Comparison of ENCODE assay signal across 10 mouse cellular contexts in the genomic region with DNA sequence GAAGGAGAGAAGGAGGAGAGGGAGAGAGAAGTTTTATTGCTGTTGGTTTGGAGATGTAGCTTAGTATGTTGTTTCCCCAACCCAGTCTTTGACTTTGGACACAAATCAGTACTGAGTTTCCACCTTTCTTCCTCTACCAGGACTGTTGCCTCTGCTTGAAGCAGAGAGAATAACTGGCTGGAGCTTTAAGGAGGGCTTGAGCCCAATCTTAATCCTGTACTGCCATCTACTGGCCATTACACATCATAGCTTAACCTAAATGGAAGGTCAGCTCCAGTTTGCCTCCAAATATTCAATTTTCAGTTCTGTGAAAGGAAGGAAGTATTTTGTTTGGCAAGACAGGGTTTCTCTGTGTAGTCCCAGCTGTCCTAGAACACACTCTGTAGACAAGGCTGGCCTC. TPM values are rescaled to one million over a fixed set of nuclear protein-coding genes. Genes with fewer than 3 reads are reported as not detected.
DNase-seq lines count a peak whose midpoint lies in the region; ATAC-seq and TF ChIP-seq lines count a peak whose summit lies in the region.
"Had no signal": no experiment of that assay in that cellular context is flagged by ENCODE, and none has a peak within 500 bp of the region (broad histone marks: within the 10 kb centered on the region; RNA-seq: fewer than 3 reads in every experiment).

No protein-coding gene starts in this region.

- no peak for TF ChIP-seq POLR2A in brain, embryonic 14.5 days (IDR thresholded peaks at IDR 0.05; ENCODE audit: borderline replicate concordance, extremely low read depth, insufficient read depth, insufficient read length, poor library complexity, severe bottlenecking)

- H3K36me3 ChIP-seq in hindbrain, embryonic 12.5 days, result no peaks in the 10 kb centered on the region
- H3K36me3 ChIP-seq in midbrain, embryonic 14.5 days (ENCODE audit: control insufficient read depth, insufficient read depth, low read length), result no peaks in the 10 kb centered on the region
- H3K36me3 ChIP-seq: embryonic facial prominence, embryonic 13.5 days had no signal

- peak; percentile 73 for ATAC-seq in CD4-positive, CD25-positive, alpha-beta regulatory T cell, adult 4 months
- peak; percentile 39; the same call in 1 of the 2 replicates for ATAC-seq in hindbrain, embryonic 12.5 days (ENCODE audit: low FRiP score)
- ATAC-seq in midbrain, embryonic 14.5 days (ENCODE audit: low FRiP score, low TSS enrichment), result no peak

- intact Hi-C loops in heart, postnatal 10 days (cut with DNase I), result loop anchor here (1.0 to 10.0 kb wide), 5 partner anchors 92 to 645 kb away; no protein-coding TSS in a partner anchor
- intact Hi-C loops in heart, postnatal 25 days (cut with DNase I), result loop anchor here (1.0 to 10.0 kb wide), 7 partner anchors 92 to 645 kb away; no protein-coding TSS in a partner anchor

- peaks cover 87% of the 10 kb centered on the region for H3K27me3 ChIP-seq in hindbrain, embryonic 12.5 days
- H3K27me3 ChIP-seq in midbrain, embryonic 14.5 days (ENCODE audit: control insufficient read depth, insufficient read depth, low read length), result peaks cover 74% of the 10 kb centered on the region

- DNase-seq in heart, postnatal 10 days, result peak; percentile 41 to 46
- DNase-seq in heart, postnatal 25 days (ENCODE audit: low spot score), result no peak
- DNase-seq in brain, embryonic 14.5 days (ENCODE audit: low read depth), result peak; percentile 91
- DNase-seq in midbrain, embryonic 14.5 days, result peak; percentile 93
- no peak for DNase-seq in urinary bladder, postnatal 14 days (ENCODE audit: low spot score)
- DNase-seq in testis, postnatal 14 days (ENCODE audit: low spot score), result no peak

- TF ChIP-seq CTCF in brain, embryonic 14.5 days (IDR thresholded peaks at IDR 0.05; ENCODE audit: borderline replicate concordance, extremely low read depth, insufficient read depth, insufficient read length), result peak; percentile 76; the same call in 1 of the 2 replicates

- peaks cover 5% of the 10 kb centered on the region; the same call in 1 of the 2 replicates for H3K4me1 ChIP-seq in hindbrain, embryonic 12.5 days
- no peaks in the 10 kb centered on the region for H3K4me1 ChIP-seq in midbrain, embryonic 14.5 days (ENCODE audit: control insufficient read depth, insufficient read depth, low read length)

- H3K4me3 ChIP-seq in hindbrain, embryonic 12.5 days, result no peak overlapping the region
- no peak overlapping the region for H3K4me3 ChIP-seq in midbrain, embryonic 14.5 days (replicated peaks; ENCODE audit: low read depth, low read length)
- H3K4me3 ChIP-seq: embryonic facial prominence, embryonic 13.5 days; megakaryocyte, embryonic 14.5 days had no signal

- no peak overlapping the region for H3K9ac ChIP-seq in hindbrain, embryonic 12.5 days
- no peak overlapping the region for H3K9ac ChIP-seq in midbrain, embryonic 14.5 days (replicated peaks; ENCODE audit: low read length)
- H3K9ac ChIP-seq: embryonic facial prominence, embryonic 13.5 days had no signal

- H3K4me2 ChIP-seq in hindbrain, embryonic 12.5 days (replicated peaks), result no peak overlapping the region
- no peak overlapping the region for H3K4me2 ChIP-seq in midbrain, embryonic 14.5 days (ENCODE audit: low read length)
- H3K4me2 ChIP-seq: embryonic facial prominence, embryonic 13.5 days had no signal

- H3K27ac ChIP-seq in hindbrain, embryonic 12.5 days, result no peak overlapping the region
- no peak overlapping the region for H3K27ac ChIP-seq in midbrain, embryonic 14.5 days (replicated peaks; ENCODE audit: low read depth, low read length)
- H3K27ac ChIP-seq: embryonic facial prominence, embryonic 13.5 days had no signal

- H3K9me3 ChIP-seq in hindbrain, embryonic 12.5 days (replicated peaks), result no peaks in the 10 kb centered on the region
- no peaks in the 10 kb centered on the region for H3K9me3 ChIP-seq in midbrain, embryonic 14.5 days (ENCODE audit: control insufficient read depth, low read length)
- H3K9me3 ChIP-seq: embryonic facial prominence, embryonic 13.5 days; megakaryocyte, embryonic 14.5 days had no signal

RNA-seq across cellular contexts. Expression of a gene that starts 2.6 kb away (rescaled TPM):
- not detected for total RNA-seq in heart, postnatal 10 days (2021)
- total RNA-seq in heart, postnatal 25 days (2021), result not detected
- not detected for polyA plus RNA-seq in CD4-positive, CD25-positive, alpha-beta regulatory T cell, adult 4 months (2017; shearing (Covaris generic))
- not detected in 2 replicates for polyA plus RNA-seq in brain, embryonic 14.5 days (2012; rRNA removed)
- not detected in 2 replicates for polyA plus RNA-seq in hindbrain, embryonic 12.5 days (2016; fragmentation: Nextera tagmentation; extraction: Ambion mirVana)
- not detected in 2 replicates for polyA plus RNA-seq in midbrain, embryonic 14.5 days (2014; fragmentation: Nextera tagmentation; extraction: Ambion mirVana)
- polyA plus RNA-seq: embryonic facial prominence, embryonic 13.5 days had no signal

RNA-seq across cellular contexts. Expression of a gene that starts 12.6 kb away (rescaled TPM):
- not detected for total RNA-seq in heart, postnatal 10 days (2021)
- not detected for total RNA-seq in heart, postnatal 25 days (2021)
- not detected for polyA plus RNA-seq in CD4-positive, CD25-positive, alpha-beta regulatory T cell, adult 4 months (2017; shearing (Covaris generic))
- not detected in 2 replicates for polyA plus RNA-seq in brain, embryonic 14.5 days (2012; rRNA removed)
- polyA plus RNA-seq in hindbrain, embryonic 12.5 days (2016; fragmentation: Nextera tagmentation; extraction: Ambion mirVana), result not detected in 2 replicates
- not detected in 2 replicates for polyA plus RNA-seq in midbrain, embryonic 14.5 days (2014; fragmentation: Nextera tagmentation; extraction: Ambion mirVana)
- polyA plus RNA-seq: embryonic facial prominence, embryonic 13.5 days had no signal

RNA-seq across cellular contexts. Expression of a gene that starts 49.9 kb away (rescaled TPM):
- not detected for total RNA-seq in heart, postnatal 10 days (2021)
- not detected for total RNA-seq in heart, postnatal 25 days (2021)
- polyA plus RNA-seq in CD4-positive, CD25-positive, alpha-beta regulatory T cell, adult 4 months (2017; shearing (Covaris generic)), result not detected
- polyA plus RNA-seq in brain, embryonic 14.5 days (2012; rRNA removed), result not detected in 2 replicates
- polyA plus RNA-seq in hindbrain, embryonic 12.5 days (2016; fragmentation: Nextera tagmentation; extraction: Ambion mirVana), result not detected in 2 replicates
- polyA plus RNA-seq in midbrain, embryonic 14.5 days (2014; fragmentation: Nextera tagmentation; extraction: Ambion mirVana), result not detected in 2 replicates
- polyA plus RNA-seq: embryonic facial prominence, embryonic 13.5 days had no signal

Comparison
In these comparisons a context has a peak if more than half of its experiments do, and no peak if none do; other contexts are left out.
1. DNase-seq: peak in heart, postnatal 10 days (2 of 2), brain, embryonic 14.5 days (single experiment) and midbrain, embryonic 14.5 days (single experiment); none in heart, postnatal 25 days (single experiment), urinary bladder, postnatal 14 days (single experiment) and testis, postnatal 14 days (single experiment).